Mouse (Mus musculus): ENCODE measurements around the gene Zfx. TPM values are rescaled to one million over a fixed set of nuclear protein-coding genes. Genes with fewer than 3 reads are reported as not detected.

Gene Zfx
- polyA plus RNA-seq, 1 experiment from 2014 or later, result 34.8 TPM

DNA sequence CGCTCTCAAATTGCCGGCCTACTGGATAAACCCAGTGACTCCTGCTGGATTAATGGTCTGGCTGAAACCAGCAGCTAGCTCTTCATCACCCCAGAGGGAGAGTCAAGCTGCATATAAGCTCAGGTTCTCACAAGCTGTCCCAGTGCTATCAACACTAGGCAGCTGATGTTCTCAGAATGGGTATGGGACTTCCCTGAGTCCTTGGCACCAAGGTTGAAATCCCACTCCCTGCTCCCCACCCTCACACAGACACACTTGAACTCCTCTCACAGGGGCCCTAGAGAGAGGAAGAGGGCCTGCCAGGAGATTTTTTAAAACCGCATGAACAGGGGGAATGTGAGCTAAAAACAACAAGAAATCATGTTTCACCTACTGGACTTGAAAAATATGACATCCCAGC, 74.5 kb downstream of the Zfx start:
- Histone ChIP-seq H3K27me3 (peaks cover 16% of the 10 kb centered on the region; the same call in 1 of the 2 replicates), H3K36me3 (replicated peaks) (no peaks in the 10 kb centered on the region)

DNA sequence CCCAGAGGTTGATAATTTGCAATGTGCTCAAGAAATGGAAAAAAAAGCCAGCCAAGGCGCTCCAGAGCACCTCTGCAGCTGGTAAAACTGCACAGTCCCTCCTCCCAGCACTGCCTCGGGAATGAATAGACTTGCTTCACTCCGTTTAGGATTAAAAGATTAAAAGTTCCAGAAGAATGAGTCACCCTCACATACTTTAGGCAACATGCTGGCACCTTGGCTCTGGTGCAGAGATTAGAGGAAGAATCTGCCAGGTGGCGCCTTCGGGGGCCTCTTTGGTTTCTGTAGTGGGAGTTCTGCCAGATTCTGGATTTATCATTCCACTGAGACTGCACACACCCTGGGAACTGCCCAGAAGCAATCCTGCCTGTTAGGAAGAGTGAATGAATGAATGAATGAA, 75.5 kb downstream of the Zfx start:
- WGBS, result 27% methylated on average over 5 of the region's 5 CpGs
- Histone ChIP-seq H3K4me2 (no peak overlapping the region), H3K27me3 (peaks cover 16% of the 10 kb centered on the region; the same call in 1 of the 2 replicates), H3K4me1 (no peaks in the 10 kb centered on the region), H3K9ac (no peak overlapping the region), H3K9me3 (no peaks in the 10 kb centered on the region), H3K4me3 (replicated peaks) (no peak overlapping the region), H3K27ac (no peak overlapping the region), H3K36me3 (replicated peaks) (no peaks in the 10 kb centered on the region)
- no peak for ATAC-seq (ENCODE audit: low FRiP score)

More for the DNA sequence above, 74.5 kb downstream of the Zfx start:
- Histone ChIP-seq H3K4me3 (replicated peaks) (no peak overlapping the region), H3K9ac (no peak overlapping the region), H3K27ac (no peak overlapping the region), H3K9me3 (no peaks in the 10 kb centered on the region), H3K4me2 (no peak overlapping the region), H3K4me1 (no peaks in the 10 kb centered on the region)
- no peak for ATAC-seq (ENCODE audit: low FRiP score)
- 81% methylated on average over 3 of the region's 3 CpGs for WGBS

DNA sequence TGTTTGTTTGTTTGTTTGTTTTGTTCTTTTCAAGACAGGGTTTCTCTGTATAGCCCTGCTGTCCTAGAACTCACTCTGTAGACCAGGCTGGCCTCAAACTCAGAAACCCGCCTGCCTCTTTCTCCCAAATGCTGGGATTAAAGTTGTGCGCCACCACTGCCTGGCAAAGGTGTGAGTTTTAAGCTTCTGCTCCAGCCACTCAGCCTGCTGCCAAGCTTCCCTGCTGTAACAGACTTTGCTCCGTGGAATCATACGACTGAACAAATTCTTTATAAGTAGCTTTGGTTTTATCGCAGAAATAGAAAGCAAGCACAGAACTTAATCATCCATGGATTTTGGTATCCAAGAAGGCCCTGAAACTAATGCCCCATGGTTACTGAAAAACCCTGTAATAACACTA, 76.1 kb downstream of the Zfx start:
- Histone ChIP-seq H3K27ac (no peak overlapping the region), H3K36me3 (replicated peaks) (no peaks in the 10 kb centered on the region), H3K9me3 (no peaks in the 10 kb centered on the region), H3K4me1 (no peaks in the 10 kb centered on the region), H3K4me2 (no peak overlapping the region), H3K9ac (no peak overlapping the region), H3K27me3 (peaks cover 16% of the 10 kb centered on the region; the same call in 1 of the 2 replicates), H3K4me3 (replicated peaks) (no peak overlapping the region)
- ATAC-seq (ENCODE audit: low FRiP score), result no peak
- WGBS, result 76% methylated on average over 5 of the region's 5 CpGs

DNA sequence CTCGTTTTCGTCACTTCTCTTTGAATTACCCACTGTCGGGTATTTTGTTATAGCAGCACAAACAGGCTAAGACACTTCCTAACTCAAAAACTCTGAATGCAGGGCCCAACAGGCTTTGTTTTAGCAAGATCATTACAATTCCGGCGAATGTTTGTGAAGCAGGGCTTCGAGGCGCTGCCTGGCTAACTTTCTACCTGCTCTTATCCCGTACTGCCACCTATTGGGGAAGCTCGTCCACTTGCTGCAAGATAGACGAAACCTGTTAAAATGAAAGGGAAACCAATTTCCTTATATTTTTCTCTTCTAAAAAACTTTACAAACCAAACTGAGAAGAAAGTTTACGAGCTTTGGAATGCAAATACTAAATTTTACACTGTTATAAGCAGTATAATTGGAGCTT, 90.6 kb downstream of the Zfx start:
- Histone ChIP-seq H3K9ac (no peak overlapping the region), H3K27ac (no peak overlapping the region), H3K9me3 (no peaks in the 10 kb centered on the region), H3K4me3 (replicated peaks) (no peak overlapping the region), H3K36me3 (replicated peaks) (no peaks in the 10 kb centered on the region), H3K4me2 (no peak overlapping the region), H3K4me1 (no peaks in the 10 kb centered on the region), H3K27me3 (peaks cover 31% of the 10 kb centered on the region)
- WGBS, result 39% methylated on average over 11 of the region's 11 CpGs
- ATAC-seq (ENCODE audit: low FRiP score), result no peak

DNA sequence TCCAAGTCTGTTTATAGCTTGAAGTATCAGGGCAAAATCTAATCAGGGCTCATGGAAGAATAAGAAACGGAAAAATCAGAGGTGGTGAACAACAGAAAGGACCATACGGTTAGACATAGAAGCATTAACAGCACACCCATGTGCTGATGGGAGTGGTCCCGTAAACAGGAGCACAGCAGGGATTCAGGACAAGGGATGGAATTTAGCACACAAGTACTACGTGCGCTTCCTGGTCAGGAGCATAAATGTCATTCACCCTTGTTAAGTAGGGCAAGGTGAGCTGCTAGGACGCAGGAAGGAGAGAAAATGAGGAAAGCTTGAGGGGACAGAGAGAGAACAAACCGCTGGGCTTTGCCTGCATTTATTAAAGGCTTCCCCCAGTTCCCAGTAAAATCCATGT, 93.4 kb downstream of the Zfx start:
- H3K4me2 ChIP-seq, result no peak overlapping the region
- H3K27ac ChIP-seq, result no peak overlapping the region
- ATAC-seq (ENCODE audit: low FRiP score), result no peak
- H3K36me3 ChIP-seq (replicated peaks), result no peaks in the 10 kb centered on the region
- H3K27me3 ChIP-seq, result peaks cover 50% of the 10 kb centered on the region
- no peaks in the 10 kb centered on the region for H3K4me1 ChIP-seq
- no peaks in the 10 kb centered on the region for H3K9me3 ChIP-seq
- H3K4me3 ChIP-seq (replicated peaks), result no peak overlapping the region
- 77% methylated on average over 7 of the region's 7 CpGs for WGBS
- H3K9ac ChIP-seq, result no peak overlapping the region

Other genes starting within 250 kb of the Zfx start
- gene AU015836, start 155.0 kb downstream of the Zfx start, polyA plus RNA-seq (2016; fragmentation: Nextera tagmentation; extraction: Ambion mirVana), result not detected in 2 replicates
- gene Eif2s3x, start 89.2 kb upstream of the Zfx start, polyA plus RNA-seq (2016; fragmentation: Nextera tagmentation; extraction: Ambion mirVana), result 109 and 114 TPM in 2 replicates
- gene Klhl15, start 110.9 kb upstream of the Zfx start, polyA plus RNA-seq (2016; fragmentation: Nextera tagmentation; extraction: Ambion mirVana), result 10.6 and 11.9 TPM in 2 replicates
- gene Fam90a1b, start 243.1 kb upstream of the Zfx start, polyA plus RNA-seq (2016; fragmentation: Nextera tagmentation; extraction: Ambion mirVana), result 0.10 and 0.14 TPM in 2 replicates
- 118 and 125 TPM in 2 replicates for gene Apoo, start 243.4 kb upstream of the Zfx start, polyA plus RNA-seq (2016; fragmentation: Nextera tagmentation; extraction: Ambion mirVana)

All from forebrain, embryonic 12.5 days (tissue).